Mouse (Mus musculus) olfactory bulb, adult 2 months (tissue): ENCODE data around the gene Gm43064.
"Not testable (repeated sequence)": the region's sequence is repeated elsewhere in the genome, so short reads cannot be mapped to it uniquely, and the experiment has no call there.

Experiments used
- CTCF ChIP-seq: fragments of 200-500 bp; IDR thresholded peaks from 2 replicates; pipeline ENCODE4 v1.5.1; 2012; ENCODE audit warnings: low read depth, mild to moderate bottlenecking, low read length, moderate library complexity; ENCODE audit not compliant: insufficient read depth
- POLR2A ChIP-seq: fragments of 200-500 bp; IDR thresholded peaks from 2 replicates; pipeline ENCODE4 v1.6.1; 2012; ENCODE audit warnings: mild to moderate bottlenecking, low read depth, low read length, moderate library complexity; ENCODE audit not compliant: insufficient read depth

DNA sequence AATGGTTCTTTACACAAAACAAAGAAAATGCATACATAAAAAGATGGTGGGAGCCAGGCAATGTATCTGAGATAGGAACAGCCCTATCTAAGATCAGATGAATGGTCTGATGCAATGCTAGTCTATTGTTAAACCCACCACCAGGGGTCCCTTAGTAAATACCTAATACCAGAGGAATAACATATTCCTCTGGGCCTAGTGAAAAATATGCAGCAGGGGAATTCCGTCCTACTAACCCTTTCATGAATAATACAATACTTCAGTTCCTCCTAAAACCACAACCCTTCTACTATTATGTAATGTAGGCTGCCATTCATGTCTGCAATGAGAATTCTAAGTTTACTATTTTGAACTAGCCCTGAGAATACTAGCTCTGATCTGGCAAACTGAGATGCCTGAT lies 21.3 kb downstream of the Gm43064 start:
- not testable (repeated sequence) for TF ChIP-seq POLR2A, CTCF
